Comparison of ENCODE assay signal across 28 mouse cellular contexts in genomic region chr7:27298816-27299215, GRCm38 (mm10). TPM values are rescaled to one million over a fixed set of nuclear protein-coding genes. Genes with fewer than 3 reads are reported as not detected.
A peak's percentile ranks its signal among the peaks of the same experiment; 100 is the strongest.
DNase-seq lines count a peak whose midpoint lies in the region; ATAC-seq and TF ChIP-seq lines count a peak whose summit lies in the region.
"Had no signal": no experiment of that assay in that cellular context is flagged by ENCODE, and none has a peak within 500 bp of the region (broad histone marks: within the 10 kb centered on the region; RNA-seq: fewer than 3 reads in every experiment).

No protein-coding gene starts in this region.

- H3K4me2 ChIP-seq in stomach, embryonic 14.5 days (replicated peaks; ENCODE audit: low read depth, low read length): no peak overlapping the region
- H3K4me2 ChIP-seq: embryonic facial prominence, embryonic 12.5 days; liver, embryonic 11.5 days had no signal

- no peak overlapping the region for H3K4me3 ChIP-seq in testis, adult 2 months (ENCODE audit: control insufficient read depth, low read depth, low read length)
- H3K4me3 ChIP-seq in stomach, embryonic 14.5 days (ENCODE audit: low read depth, low read length): no peak overlapping the region
- H3K4me3 ChIP-seq in kidney, adult 2 months (ENCODE audit: insufficient read depth, low read depth, low read length): no peak overlapping the region
- H3K4me3 ChIP-seq: embryonic facial prominence, embryonic 12.5 days; erythroblast, embryonic 14.5 days; heart, embryonic 10.5 days; hindbrain, embryonic 10.5 days; left cerebral cortex, adult 2 months; myocyte had no signal

- DNase-seq in cerebellum, adult 11 months: peak; percentile 37
- DNase-seq in cerebellum, postnatal 4 days (ENCODE audit: low spot score in 2 of 2): no peak
- DNase-seq in testis, postnatal 10 days (ENCODE audit: low spot score): no peak
- no peak for DNase-seq in kidney, adult 2 months
- no peak for DNase-seq in T-cell, adult 2 months (ENCODE audit: low spot score)
- no peak for DNase-seq in ovary, postnatal 36 days (ENCODE audit: low spot score)
- DNase-seq: adrenal gland, postnatal 10 days; gastrocnemius, postnatal 36 days; kidney, postnatal 4 days; layer of hippocampus, adult 9-11 months; lung, adult 18-20 months; lung, postnatal 14 days; midbrain, embryonic 14.5 days; right cerebral cortex, postnatal 25 days had no signal

- H3K4me1 ChIP-seq in testis, adult 2 months (ENCODE audit: control insufficient read depth, insufficient read depth, low read length): peaks cover 14% of the 10 kb centered on the region
- peaks cover 7% of the 10 kb centered on the region for H3K4me1 ChIP-seq in stomach, embryonic 14.5 days (ENCODE audit: control insufficient read depth, insufficient read depth, low read length)
- H3K4me1 ChIP-seq in kidney, adult 2 months (ENCODE audit: control insufficient read depth, insufficient read depth, low read length): no peaks in the 10 kb centered on the region
- H3K4me1 ChIP-seq: heart, embryonic 10.5 days; hindbrain, embryonic 10.5 days had no signal

- no peak for TF ChIP-seq POLR2A in testis, adult 2 months (IDR thresholded peaks at IDR 0.05; ENCODE audit: control insufficient read depth, low read depth, low read length)
- TF ChIP-seq POLR2A in kidney, adult 2 months (IDR thresholded peaks at IDR 0.05; ENCODE audit: low read depth, low read length): no peak

- H3K9me3 ChIP-seq in stomach, embryonic 14.5 days (ENCODE audit: control insufficient read depth, low read depth, low read length): no peaks in the 10 kb centered on the region
- H3K9me3 ChIP-seq: heart, embryonic 10.5 days had no signal

- peak overlapping the region; percentile 54 for H3K27ac ChIP-seq in testis, adult 2 months (ENCODE audit: control insufficient read depth, insufficient read depth, low read depth, low read length)
- H3K27ac ChIP-seq in stomach, embryonic 14.5 days (ENCODE audit: low read length): peak overlapping the region; percentile 63; the same call in 1 of the 2 replicates
- no peak overlapping the region for H3K27ac ChIP-seq in kidney, adult 2 months (ENCODE audit: insufficient read depth, low read depth, low read length)
- H3K27ac ChIP-seq: embryonic facial prominence, embryonic 12.5 days; heart, embryonic 10.5 days; hindbrain, embryonic 10.5 days; left cerebral cortex, adult 2 months had no signal

- ATAC-seq in stomach, embryonic 14.5 days (ENCODE audit: insufficient number of reproducible peaks, insufficient read depth, low FRiP score, low read depth): no peak
- ATAC-seq: activated CD4-positive, CD25-positive, alpha-beta regulatory T cell, adult 4 months; forebrain, embryonic 14.5 days; Patski had no signal

- WGBS in stomach, embryonic 14.5 days: 76% methylated on average over 6 of the region's 6 CpGs
- WGBS in kidney, adult 2 months: 72% methylated on average over 6 of the region's 6 CpGs

- no peak overlapping the region for H3K9ac ChIP-seq in stomach, embryonic 14.5 days (replicated peaks; ENCODE audit: low read depth, low read length)
- H3K9ac ChIP-seq: embryonic facial prominence, embryonic 12.5 days had no signal

- no peak for TF ChIP-seq CTCF in testis, adult 2 months (IDR thresholded peaks at IDR 0.05; ENCODE audit: control insufficient read depth, insufficient read depth, insufficient replicate concordance, low read depth, low read length)
- TF ChIP-seq CTCF in kidney, adult 2 months (conservative IDR thresholded peaks at IDR 0.05; ENCODE audit: insufficient read depth, insufficient read length, low read depth, low read length): no peak

- H3K27me3 ChIP-seq in testis, adult 2 months (ENCODE audit: control insufficient read depth, insufficient read depth, low read length): no peaks in the 10 kb centered on the region
- H3K27me3 ChIP-seq in stomach, embryonic 14.5 days (ENCODE audit: control insufficient read depth, insufficient read depth, low read length): no peaks in the 10 kb centered on the region
- no peaks in the 10 kb centered on the region for H3K27me3 ChIP-seq in kidney, adult 2 months (replicated peaks; ENCODE audit: control insufficient read depth, insufficient read depth, low read length)
- H3K27me3 ChIP-seq: Patski had no signal

- no peaks in the 10 kb centered on the region for H3K36me3 ChIP-seq in testis, adult 2 months (ENCODE audit: control insufficient read depth, insufficient read depth, low read length)
- H3K36me3 ChIP-seq in stomach, embryonic 14.5 days (ENCODE audit: control insufficient read depth, insufficient read depth, low read length): no peaks in the 10 kb centered on the region
- no peaks in the 10 kb centered on the region for H3K36me3 ChIP-seq in kidney, adult 2 months (ENCODE audit: control insufficient read depth, insufficient read depth, low read length)
- H3K36me3 ChIP-seq: embryonic facial prominence, embryonic 12.5 days; heart, embryonic 10.5 days; hindbrain, embryonic 10.5 days had no signal

RNA-seq across cellular contexts. Expression of gene Ltbp4, which starts 38.7 kb away (rescaled TPM):
- 23.9 and 26.1 TPM in 2 replicates for polyA plus RNA-seq in testis, adult 2 months (2012; rRNA removed)
- 178 and 189 TPM in 2 replicates for polyA plus RNA-seq in stomach, embryonic 14.5 days (2014; fragmentation: Nextera tagmentation; extraction: Ambion mirVana)
- polyA plus RNA-seq in kidney, adult 2 months (2012; rRNA removed): 76.9 and 84.7 TPM in 2 replicates

RNA-seq across cellular contexts. Expression of gene Numbl, which starts 40.6 kb away (rescaled TPM):
- 5.9 and 7.8 TPM in 2 replicates for polyA plus RNA-seq in testis, adult 2 months (2012; rRNA removed)
- 15.0 and 16.5 TPM in 2 replicates for polyA plus RNA-seq in stomach, embryonic 14.5 days (2014; fragmentation: Nextera tagmentation; extraction: Ambion mirVana)
- 6.0 and 7.9 TPM in 2 replicates for polyA plus RNA-seq in kidney, adult 2 months (2012; rRNA removed)
- polyA plus RNA-seq: activated CD4-positive, CD25-positive, alpha-beta regulatory T cell, adult 4 months had no signal

RNA-seq across cellular contexts. Expression of gene Shkbp1, which starts 57.0 kb away (rescaled TPM):
- polyA plus RNA-seq in testis, adult 2 months (2012; rRNA removed): 18.3 and 22.4 TPM in 2 replicates
- 41.5 and 41.6 TPM in 2 replicates for polyA plus RNA-seq in stomach, embryonic 14.5 days (2014; fragmentation: Nextera tagmentation; extraction: Ambion mirVana)
- 39.2 and 45.5 TPM in 2 replicates for polyA plus RNA-seq in kidney, adult 2 months (2012; rRNA removed)

RNA-seq across cellular contexts. Expression of gene Gm20479, which starts 58.4 kb away (rescaled TPM):
- polyA plus RNA-seq in testis, adult 2 months (2012; rRNA removed): 0.35 and 0.89 TPM in 2 replicates
- 0.53 and 1.9 TPM in 2 replicates for polyA plus RNA-seq in stomach, embryonic 14.5 days (2014; fragmentation: Nextera tagmentation; extraction: Ambion mirVana)
- polyA plus RNA-seq in kidney, adult 2 months (2012; rRNA removed): 0.39 TPM in 1 of 2 replicates, not detected in the other
- polyA plus RNA-seq: erythroblast, embryonic 14.5 days; hindbrain, embryonic 10.5 days; midbrain, embryonic 14.5 days; neural tube, embryonic 14.5 days; thymus, postnatal 0 days had no signal
